Mouse (Mus musculus) C2C12 (cell line): Measurements from ENCODE around the gene Stx3. TPM values are rescaled to one million over a fixed set of nuclear protein-coding genes. Genes with fewer than 3 reads are reported as not detected.

ENCODE experiments used
- H3K27me3 ChIP-seq: one replicate; pipeline ENCODE4 v1.6.1; 2011; ENCODE audit not compliant: control insufficient read depth, insufficient read depth, insufficient read length
- H3K36me3 ChIP-seq: one replicate; pipeline ENCODE4 v1.6.1; 2011; ENCODE audit not compliant: control insufficient read depth, insufficient read depth
- H3K4me3 ChIP-seq: one replicate; pipeline ENCODE4 v1.5.1; 2011; ENCODE audit warnings: mild to moderate bottlenecking, control low read depth; ENCODE audit not compliant: poor library complexity, insufficient read depth, severe bottlenecking
- H3K79me2 ChIP-seq: one replicate; pipeline ENCODE4 v1.6.1; 2011; ENCODE audit not compliant: control insufficient read depth, insufficient read depth
- H3K79me3 ChIP-seq: one replicate; pipeline ENCODE4 v1.6.1; 2011; ENCODE audit warnings: low read depth, control low read depth
- H3ac ChIP-seq: one replicate; pipeline ENCODE3; 2011; ENCODE audit warnings: low read depth; ENCODE audit not compliant: control insufficient read depth, insufficient read length
- CEBPB ChIP-seq: IDR thresholded peaks from one replicate; pipeline ENCODE4 v1.6.1; 2011; ENCODE audit warnings: low read depth, mild to moderate bottlenecking, control low read depth, moderate library complexity
- CTCF ChIP-seq: IDR thresholded peaks from one replicate; pipeline ENCODE4 v1.5.1; 2011; ENCODE audit not compliant: control insufficient read depth, insufficient read depth, insufficient read length
- FOSL1 ChIP-seq: IDR thresholded peaks from one replicate; pipeline ENCODE4 v1.8.0; 2011; ENCODE audit warnings: mild to moderate bottlenecking, low read length; ENCODE audit not compliant: poor library complexity, insufficient read depth, severe bottlenecking
- MAX ChIP-seq: IDR thresholded peaks from one replicate; pipeline ENCODE4 v1.6.1; 2011; ENCODE audit warnings: mild to moderate bottlenecking, control low read depth
- MYOD1 ChIP-seq: IDR thresholded peaks from one replicate; pipeline ENCODE4 v1.6.1; 2011; ENCODE audit warnings: low read depth; ENCODE audit not compliant: control insufficient read depth, insufficient read length
- MYOG ChIP-seq: IDR thresholded peaks from one replicate; pipeline ENCODE4 v1.6.1; 2011; ENCODE audit not compliant: control insufficient read depth, insufficient read length; ENCODE audit errors: extremely low read depth
- USF1 ChIP-seq: IDR thresholded peaks from one replicate; pipeline ENCODE4 v1.6.1; 2011; ENCODE audit warnings: low read depth, mild to moderate bottlenecking, control low read depth, moderate library complexity
- polyA plus RNA-seq: library from polyadenylated mRNA; unstranded; fragments of >200 nt; fragmentation: generic; extraction: Trizol; gene quantifications from one replicate; pipeline ENCODE4 v1.2.1, GENCODE M21; 2012; ENCODE audit warnings: missing spikeins

Gene Stx3
- polyA plus RNA-seq, 1 experiment, result 5.4 TPM

DNA sequence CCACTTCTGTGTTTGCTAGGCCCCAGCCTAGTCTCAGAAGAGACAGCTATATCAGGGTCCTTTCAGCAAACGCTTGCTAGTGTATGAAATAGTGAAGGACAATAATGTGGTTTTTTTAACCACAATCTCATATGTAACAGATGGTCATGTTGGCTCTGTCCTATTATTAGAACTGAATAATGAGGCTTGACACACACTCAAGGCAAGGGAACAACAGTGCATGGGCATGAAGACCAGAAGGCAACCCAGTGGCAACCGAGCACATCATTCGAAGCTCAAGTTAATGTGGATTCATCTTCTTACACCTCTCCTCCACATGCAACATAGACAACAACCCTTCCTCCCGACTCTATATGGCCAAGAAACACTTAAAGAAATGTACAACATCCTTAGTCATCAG is 27.1 kb upstream of the Stx3 start:
- TF ChIP-seq USF1, result no peak
- no peak for TF ChIP-seq MYOD1
- no peak for TF ChIP-seq MYOG
- no peak for TF ChIP-seq MAX
- no peak for TF ChIP-seq CTCF
- TF ChIP-seq FOSL1, result no peak
- Histone ChIP-seq H3K79me3 (no peaks in the 10 kb centered on the region), H3ac (no peak overlapping the region), H3K79me2 (no peaks in the 10 kb centered on the region), H3K4me3 (no peak overlapping the region), H3K27me3 (no peaks in the 10 kb centered on the region), H3K36me3 (no peaks in the 10 kb centered on the region)

DNA sequence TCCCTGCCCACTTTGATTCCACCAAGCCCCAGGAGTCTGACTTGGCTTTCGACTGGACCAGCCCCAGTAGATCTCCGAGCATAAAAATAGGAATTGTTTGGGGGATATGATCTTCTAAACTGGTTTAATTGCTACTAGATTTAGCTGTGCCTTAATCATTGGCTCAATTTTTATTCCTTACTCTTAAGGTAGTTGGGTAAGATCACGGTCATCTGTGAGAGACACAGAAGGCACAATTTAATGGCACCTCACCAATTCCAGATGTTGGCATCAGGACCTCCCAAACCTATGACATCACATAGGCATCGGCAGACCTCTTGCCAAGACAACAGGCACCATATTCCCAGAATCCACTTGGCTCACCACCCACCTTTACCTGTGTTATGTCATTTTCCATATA is 19.9 kb upstream of the Stx3 start, which contains the start of gene Olfr1417:
Gene Olfr1417, minus strand, starts transcription at position 101 of the 400 bp plus-strand sequence.
- H3K79me3 ChIP-seq, result no peaks in the 10 kb centered on the region
- H3ac ChIP-seq, result no peak within 1 kb of the TSS
- H3K4me3 ChIP-seq, result no peak within 1 kb of the TSS
- H3K27me3 ChIP-seq, result no peaks in the 10 kb centered on the region
- TF ChIP-seq FOSL1 (no peak), USF1 (no peak), MAX (no peak), CTCF (no peak), MYOG (no peak), CEBPB (no peak), MYOD1 (no peak)
- no peaks in the 10 kb centered on the region for H3K36me3 ChIP-seq
- no peaks in the 10 kb centered on the region for H3K79me2 ChIP-seq

DNA sequence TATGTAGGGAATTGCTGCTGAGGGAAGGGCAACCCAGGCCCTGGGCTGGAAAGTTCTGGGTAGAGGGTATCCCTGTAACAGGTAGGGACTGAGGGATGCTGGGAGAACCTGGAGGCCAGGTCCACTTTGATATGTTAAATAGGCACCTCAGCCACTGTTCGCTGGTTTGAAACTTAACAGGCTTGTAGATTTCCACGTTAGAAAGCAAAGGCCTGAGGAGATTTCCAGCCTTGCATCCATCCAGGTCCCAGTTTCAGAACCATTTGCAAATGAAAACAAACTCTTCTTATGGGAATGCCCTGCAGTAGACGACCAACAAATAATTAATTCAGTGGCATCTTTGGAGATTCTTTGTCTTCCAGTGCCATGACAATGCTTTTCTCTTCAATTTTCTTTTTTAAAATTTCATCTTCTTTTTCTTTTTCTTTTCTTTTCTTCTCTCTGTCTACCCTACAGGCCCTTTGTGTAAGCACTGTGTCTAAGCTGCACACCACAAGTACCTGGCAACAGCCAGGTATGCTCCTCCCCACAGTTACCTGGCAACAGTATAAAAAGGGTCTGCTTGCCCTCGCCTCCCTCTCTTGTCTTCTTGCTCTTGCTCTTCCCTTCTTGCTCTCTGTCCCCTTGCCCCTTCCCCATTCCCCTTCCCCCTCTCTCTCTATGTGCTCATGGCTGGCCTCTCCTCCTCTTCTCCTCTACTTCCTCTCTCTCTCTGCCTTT is 4.3 kb upstream of the Stx3 start:
- TF ChIP-seq USF1 (no peak), CEBPB (no peak), MYOD1 (no peak), CTCF (no peak), MAX (no peak), MYOG (no peak), FOSL1 (no peak)

DNA sequence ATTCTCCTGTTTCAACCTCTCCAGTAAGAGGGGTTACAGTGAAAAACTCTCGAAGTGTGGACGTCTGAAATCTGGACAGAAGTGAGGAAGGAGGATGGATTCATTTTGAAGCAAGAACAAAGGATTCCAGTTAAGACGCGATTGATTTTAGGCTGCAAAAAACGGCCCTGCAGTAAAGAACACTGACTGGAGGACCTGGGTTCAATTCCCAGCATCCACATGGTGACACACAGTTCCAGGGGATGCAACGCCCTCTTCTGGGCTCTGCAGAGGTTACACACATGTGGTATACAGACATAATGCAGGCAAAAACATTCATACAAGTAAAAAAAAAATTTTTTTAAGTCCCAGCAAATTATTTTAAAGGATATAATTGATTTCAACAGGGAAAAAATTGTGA is 1.0 kb upstream of the Stx3 start:
- no peak overlapping the region for H3ac ChIP-seq
- no peaks in the 10 kb centered on the region for H3K36me3 ChIP-seq
- H3K79me2 ChIP-seq, result no peaks in the 10 kb centered on the region
- no peak overlapping the region for H3K4me3 ChIP-seq
- TF ChIP-seq CTCF (no peak), MYOD1 (no peak), USF1 (no peak), CEBPB (no peak), MAX (no peak), FOSL1 (no peak), MYOG (no peak)
- H3K27me3 ChIP-seq, result no peaks in the 10 kb centered on the region
- no peaks in the 10 kb centered on the region for H3K79me3 ChIP-seq

More for the DNA sequence above, 4.3 kb upstream of the Stx3 start:
- no peaks in the 10 kb centered on the region for H3K27me3 ChIP-seq
- no peak overlapping the region for H3ac ChIP-seq
- H3K4me3 ChIP-seq, result no peak overlapping the region
- no peaks in the 10 kb centered on the region for H3K79me2 ChIP-seq
- H3K79me3 ChIP-seq, result no peaks in the 10 kb centered on the region
- H3K36me3 ChIP-seq, result no peaks in the 10 kb centered on the region

DNA sequence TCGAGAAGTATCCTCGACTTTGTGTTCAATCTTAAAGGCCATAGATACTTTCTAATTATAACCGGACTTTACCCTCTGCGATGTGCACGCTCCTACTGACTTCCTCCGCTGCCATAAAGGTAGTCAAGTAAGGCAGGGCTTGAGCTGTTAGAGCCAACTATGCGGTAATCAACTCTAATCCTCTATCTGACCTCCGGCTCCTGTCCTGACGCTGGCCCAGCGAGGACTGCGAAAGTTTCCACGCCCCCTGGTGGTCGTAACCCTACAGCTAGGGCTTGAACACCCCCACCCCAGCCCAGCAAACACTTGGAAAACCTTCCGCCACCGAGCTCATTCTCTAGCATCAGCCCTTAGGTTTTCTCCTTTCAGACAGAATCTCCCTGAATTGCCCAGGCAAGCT is 597 bp upstream of the Stx3 start:
- Histone ChIP-seq H3ac (no peak overlapping the region), H3K79me2 (no peaks in the 10 kb centered on the region), H3K4me3 (peak overlapping the region; percentile 45), H3K79me3 (no peaks in the 10 kb centered on the region), H3K36me3 (no peaks in the 10 kb centered on the region), H3K27me3 (no peaks in the 10 kb centered on the region)
- TF ChIP-seq MAX (no peak), FOSL1 (no peak), CEBPB (no peak), MYOG (no peak), CTCF (peak; percentile 35), MYOD1 (no peak)
